Mouse (Mus musculus): Measurements from ENCODE around the gene Slc9a2. TPM values are rescaled to one million over a fixed set of nuclear protein-coding genes. Genes with fewer than 3 reads are reported as not detected.
A peak's percentile ranks its signal among the peaks of the same experiment; 100 is the strongest.

The Slc9a2 gene
- polyA plus RNA-seq, 1 experiment from 2014 or later = 0.05 TPM

GRCm38 (mm10) chr1:40808643-40809042 is 128.3 kb downstream of the Slc9a2 start:
- no peak overlapping the region for H3K4me2 ChIP-seq
- H3K27ac ChIP-seq = no peak overlapping the region
- H3K9me3 ChIP-seq = no peaks in the 10 kb centered on the region
- H3K9ac ChIP-seq (replicated peaks) = no peak overlapping the region
- H3K27me3 ChIP-seq = no peaks in the 10 kb centered on the region
- no peak for ATAC-seq (ENCODE audit: insufficient number of reproducible peaks, insufficient read depth, low FRiP score, low TSS enrichment, low read depth)
- H3K4me1 ChIP-seq (replicated peaks) = no peaks in the 10 kb centered on the region
- no peaks in the 10 kb centered on the region for H3K36me3 ChIP-seq
- 85% methylated on average over 3 of the region's 3 CpGs for WGBS
- no peak overlapping the region for H3K4me3 ChIP-seq (replicated peaks)

- H3K27ac ChIP-seq = 0 out of 2 replicates have a peak overlapping the region, but pooled peaks have one; percentile 17
- no peaks in the 10 kb centered on the region for H3K27me3 ChIP-seq
- no peak for ATAC-seq (ENCODE audit: insufficient number of reproducible peaks, insufficient read depth, low FRiP score, low TSS enrichment, low read depth)
- WGBS = 43% methylated on average over 16 of the region's 16 CpGs
- peaks cover 11% of the 10 kb centered on the region for H3K4me1 ChIP-seq (replicated peaks)
- H3K4me3 ChIP-seq (replicated peaks) = peak overlapping the region; percentile 23
- H3K4me2 ChIP-seq = peak overlapping the region; percentile 46
- no peaks in the 10 kb centered on the region for H3K9me3 ChIP-seq
- H3K36me3 ChIP-seq = no peaks in the 10 kb centered on the region
- H3K9ac ChIP-seq (replicated peaks) = no peak overlapping the region
Measured at GRCm38 (mm10) chr1:40815071-40815845, 134.9 kb downstream of the Slc9a2 start.

Other genes with a start within 250 kb of the Slc9a2 start
- gene Il18r1, start 215.0 kb upstream of the Slc9a2 start, polyA plus RNA-seq (2016; fragmentation: Nextera tagmentation; extraction: Ambion mirVana) = not detected in 2 replicates
- gene Il18rap, start 165.2 kb upstream of the Slc9a2 start, polyA plus RNA-seq (2016; fragmentation: Nextera tagmentation; extraction: Ambion mirVana) = 0.16 and 0.44 TPM in 2 replicates
- gene Slc9a4, start 100.5 kb upstream of the Slc9a2 start, polyA plus RNA-seq (2016; fragmentation: Nextera tagmentation; extraction: Ambion mirVana) = not detected in 2 replicates
- 3.5 and 3.8 TPM in 2 replicates for gene Mfsd9, start 110.1 kb downstream of the Slc9a2 start, polyA plus RNA-seq (2016; fragmentation: Nextera tagmentation; extraction: Ambion mirVana)
- 0.43 and 0.47 TPM in 2 replicates for gene Tmem182, start 125.0 kb downstream of the Slc9a2 start, polyA plus RNA-seq (2016; fragmentation: Nextera tagmentation; extraction: Ambion mirVana)